In genomic region chr10:45806984-45807827, GRCm38 (mm10) we compare ENCODE assay signal across 10 mouse cellular contexts.
A peak's percentile ranks its signal among the peaks of the same experiment; 100 is the strongest.
DNase-seq lines count a peak whose midpoint lies in the region; ATAC-seq lines count a peak whose summit lies in the region.
"Had no signal": no experiment of that assay in that cellular context is flagged by ENCODE, and none has a peak within 500 bp of the region (broad histone marks: within the 10 kb centered on the region; RNA-seq: fewer than 3 reads in every experiment).

No protein-coding gene starts in this region.

- no peak overlapping the region for H3K4me2 ChIP-seq in forebrain, embryonic 12.5 days
- no peak overlapping the region for H3K4me2 ChIP-seq in forebrain, embryonic 11.5 days (ENCODE audit: low read depth, low read length, severe bottlenecking)
- peak overlapping the region; percentile 22 for H3K4me2 ChIP-seq in hindbrain, embryonic 16.5 days (ENCODE audit: low read length)
- peak overlapping the region; percentile 33 for H3K4me2 ChIP-seq in neural tube, embryonic 15.5 days

- H3K27me3 ChIP-seq in forebrain, embryonic 12.5 days, result no peaks in the 10 kb centered on the region
- H3K27me3 ChIP-seq in forebrain, embryonic 11.5 days (ENCODE audit: control insufficient read depth, insufficient read depth, low read length), result no peaks in the 10 kb centered on the region
- no peaks in the 10 kb centered on the region for H3K27me3 ChIP-seq in hindbrain, embryonic 16.5 days (replicated peaks; ENCODE audit: control insufficient read depth, insufficient read depth, low read length)
- no peaks in the 10 kb centered on the region for H3K27me3 ChIP-seq in neural tube, embryonic 15.5 days (replicated peaks)

- H3K4me3 ChIP-seq in forebrain, embryonic 12.5 days (replicated peaks), result no peak overlapping the region
- no peak overlapping the region for H3K4me3 ChIP-seq in forebrain, embryonic 11.5 days (ENCODE audit: low read depth, low read length)
- no peak overlapping the region for H3K4me3 ChIP-seq in hindbrain, embryonic 16.5 days (ENCODE audit: low read length)
- no peak overlapping the region for H3K4me3 ChIP-seq in neural tube, embryonic 15.5 days (replicated peaks)
- H3K4me3 ChIP-seq: myocyte had no signal

- H3K9me3 ChIP-seq in forebrain, embryonic 12.5 days, result no peaks in the 10 kb centered on the region
- no peaks in the 10 kb centered on the region for H3K9me3 ChIP-seq in forebrain, embryonic 11.5 days (ENCODE audit: control insufficient read depth, low read length)
- no peaks in the 10 kb centered on the region for H3K9me3 ChIP-seq in hindbrain, embryonic 16.5 days (ENCODE audit: control insufficient read depth, low read length)
- no peaks in the 10 kb centered on the region for H3K9me3 ChIP-seq in neural tube, embryonic 15.5 days (replicated peaks)

- 0 out of 2 replicates have a peak, but pooled peaks have one; percentile 11 for ATAC-seq in forebrain, embryonic 12.5 days (ENCODE audit: low FRiP score)
- ATAC-seq in forebrain, embryonic 11.5 days (replicated peaks; ENCODE audit: low FRiP score), result no peak
- peak; percentile 59 for ATAC-seq in hindbrain, embryonic 16.5 days
- ATAC-seq in neural tube, embryonic 15.5 days (ENCODE audit: low FRiP score), result peak; percentile 62

- peaks cover 11% of the 10 kb centered on the region for H3K4me1 ChIP-seq in forebrain, embryonic 12.5 days
- no peaks in the 10 kb centered on the region; the same call in 1 of the 2 replicates for H3K4me1 ChIP-seq in forebrain, embryonic 11.5 days (replicated peaks; ENCODE audit: control insufficient read depth, insufficient read depth, low read length)
- peaks cover 12% of the 10 kb centered on the region for H3K4me1 ChIP-seq in hindbrain, embryonic 16.5 days (ENCODE audit: control insufficient read depth, insufficient read depth, low read depth, low read length)
- peaks cover 13% of the 10 kb centered on the region for H3K4me1 ChIP-seq in neural tube, embryonic 15.5 days

- WGBS in forebrain, embryonic 12.5 days, result 56% methylated on average over 18 of the region's 18 CpGs
- WGBS in forebrain, embryonic 11.5 days, result 54% methylated on average over 18 of the region's 18 CpGs
- 23% methylated on average over 18 of the region's 18 CpGs for WGBS in hindbrain, embryonic 16.5 days
- WGBS in neural tube, embryonic 15.5 days, result 18% methylated on average over 18 of the region's 18 CpGs

- H3K9ac ChIP-seq in forebrain, embryonic 12.5 days, result no peak overlapping the region
- H3K9ac ChIP-seq in forebrain, embryonic 11.5 days (ENCODE audit: low read length), result no peak overlapping the region
- H3K9ac ChIP-seq in hindbrain, embryonic 16.5 days (ENCODE audit: low read depth, low read length), result peak overlapping the region; percentile 27; the same call in 1 of the 2 replicates
- no peak overlapping the region for H3K9ac ChIP-seq in neural tube, embryonic 15.5 days (replicated peaks)

- H3K36me3 ChIP-seq in forebrain, embryonic 12.5 days (replicated peaks), result no peaks in the 10 kb centered on the region
- no peaks in the 10 kb centered on the region for H3K36me3 ChIP-seq in forebrain, embryonic 11.5 days (ENCODE audit: control insufficient read depth, insufficient read depth, low read length)
- H3K36me3 ChIP-seq in hindbrain, embryonic 16.5 days (ENCODE audit: control insufficient read depth, insufficient read depth, low read length), result no peaks in the 10 kb centered on the region
- H3K36me3 ChIP-seq in neural tube, embryonic 15.5 days, result no peaks in the 10 kb centered on the region

- no peak for DNase-seq in forebrain, embryonic 11.5 days (ENCODE audit: low spot score)
- DNase-seq in layer of hippocampus, postnatal 14 days (ENCODE audit: low spot score in 2 of 2), result peak; percentile 36 to 80
- no peak for DNase-seq in heart, adult 18-20 months
- DNase-seq in frontal cortex, adult 2 months (ENCODE audit: extremely low spot score in 1 of 2, low spot score in 1 of 2), result no peak
- no peak for DNase-seq in left cerebral cortex, adult 9 months (ENCODE audit: low spot score in 2 of 2)
- DNase-seq: thymus, postnatal 4 days had no signal

- no peak overlapping the region for H3K27ac ChIP-seq in forebrain, embryonic 12.5 days
- H3K27ac ChIP-seq in forebrain, embryonic 11.5 days (ENCODE audit: low read depth, low read length), result no peak overlapping the region
- 0 out of 2 replicates have a peak overlapping the region, but pooled peaks have one; percentile 17 for H3K27ac ChIP-seq in hindbrain, embryonic 16.5 days (ENCODE audit: low read depth, low read length)
- H3K27ac ChIP-seq in neural tube, embryonic 15.5 days (replicated peaks), result no peak overlapping the region; the same call in 1 of the 2 replicates

Comparison
In these comparisons a context has a peak if more than half of its experiments do, and no peak if none do; other contexts are left out.
1. H3K4me2 ChIP-seq: peak in hindbrain, embryonic 16.5 days (single experiment) and neural tube, embryonic 15.5 days (single experiment); none in forebrain, embryonic 12.5 days (single experiment) and forebrain, embryonic 11.5 days (single experiment).
2. DNase-seq: peak in layer of hippocampus, postnatal 14 days (2 of 2); none in forebrain, embryonic 11.5 days (single experiment), heart, adult 18-20 months (0 of 2), frontal cortex, adult 2 months (0 of 2) and left cerebral cortex, adult 9 months (0 of 2).